Mouse (Mus musculus) megakaryocyte, adult 5-6 weeks (primary cell): ENCODE results near the gene Grin2d. TPM values are rescaled to one million over a fixed set of nuclear protein-coding genes. Genes with fewer than 3 reads are reported as not detected.
"Not testable (repeated sequence)": the region's sequence is repeated elsewhere in the genome, so short reads cannot be mapped to it uniquely, and the experiment has no call there.

Experiments
- ATAC-seq: 2 replicates; pipeline ENCODE4 v1.8.0; 2016; ENCODE audit warnings: mild to moderate bottlenecking, inconsistent platforms; ENCODE audit not compliant: poor library complexity, severe bottlenecking
- total RNA-seq, 2 experiments: library from RNA; stranded (forward) in 1 of 2; stranded (reverse) in 1 of 2; fragments of 153-499, 151-499 nt in 1 of 2; fragments of 221-1000, 200-1000 nt in 1 of 2; gene quantifications; 2 replicates each; pipeline versions ENCODE4 v1.2.3 to v1.2.4; 2015 to 2017

The Grin2d gene
- 0.14 and 0.16 TPM in 2 replicates for total RNA-seq (2015)
- 0.04 and 0.07 TPM in 2 replicates for total RNA-seq (2017)

DNA sequence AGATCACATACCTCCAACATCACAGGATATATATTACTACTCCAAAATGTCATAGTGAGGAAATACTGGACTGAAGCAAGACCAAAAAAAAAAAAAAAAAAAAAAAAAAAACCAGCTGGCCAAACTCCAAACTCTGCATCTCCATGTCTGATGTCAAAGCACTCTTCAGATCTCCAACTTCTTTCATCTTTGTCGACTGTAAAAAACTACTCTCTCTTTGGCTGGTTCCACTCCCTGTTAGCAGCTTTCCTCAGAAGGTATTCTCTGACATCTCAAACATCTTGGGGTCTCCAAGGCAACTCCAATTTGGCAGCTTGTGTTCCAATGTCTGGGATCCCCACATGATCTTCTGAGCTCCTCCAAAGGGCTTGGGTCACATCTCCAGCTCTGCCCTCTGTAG is at the start of gene Grin2d:
Gene Grin2d (minus strand): TSS at position 101 of the 400 bp plus-strand sequence.
- not testable (repeated sequence) for ATAC-seq

DNA sequence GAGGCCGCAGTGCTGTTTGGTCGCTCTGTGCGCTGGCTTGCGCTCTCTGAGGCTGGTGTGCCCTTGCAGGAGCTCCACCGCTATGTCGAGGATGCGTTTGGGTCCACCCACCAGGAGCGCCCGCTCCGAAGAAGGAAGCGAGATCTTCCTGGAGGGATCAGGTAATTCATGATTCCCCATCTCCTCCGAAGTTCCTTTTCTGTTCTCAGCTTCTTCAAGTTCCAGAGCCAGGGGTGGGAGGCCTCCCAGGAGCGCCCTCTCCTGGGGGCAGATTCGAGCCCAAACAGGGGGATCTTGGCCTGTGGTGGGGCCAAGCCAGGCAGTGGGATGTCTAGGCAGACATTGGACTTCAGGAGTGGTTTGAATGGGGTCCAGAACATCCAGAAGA is 46.2 kb upstream of the Grin2d start:
- ATAC-seq: no peak

GRCm38 (mm10) chr7:45923762-45924428 is 45.7 kb upstream of the Grin2d start, which contains the start of gene Ccdc114:
Gene Ccdc114 (plus strand): TSS chr7:45924072.
- ATAC-seq: peak; percentile 28

GRCm38 (mm10) chr7:45922928-45923761 is 45.0 kb upstream of the Grin2d start:
- ATAC-seq: peak; percentile 72

DNA sequence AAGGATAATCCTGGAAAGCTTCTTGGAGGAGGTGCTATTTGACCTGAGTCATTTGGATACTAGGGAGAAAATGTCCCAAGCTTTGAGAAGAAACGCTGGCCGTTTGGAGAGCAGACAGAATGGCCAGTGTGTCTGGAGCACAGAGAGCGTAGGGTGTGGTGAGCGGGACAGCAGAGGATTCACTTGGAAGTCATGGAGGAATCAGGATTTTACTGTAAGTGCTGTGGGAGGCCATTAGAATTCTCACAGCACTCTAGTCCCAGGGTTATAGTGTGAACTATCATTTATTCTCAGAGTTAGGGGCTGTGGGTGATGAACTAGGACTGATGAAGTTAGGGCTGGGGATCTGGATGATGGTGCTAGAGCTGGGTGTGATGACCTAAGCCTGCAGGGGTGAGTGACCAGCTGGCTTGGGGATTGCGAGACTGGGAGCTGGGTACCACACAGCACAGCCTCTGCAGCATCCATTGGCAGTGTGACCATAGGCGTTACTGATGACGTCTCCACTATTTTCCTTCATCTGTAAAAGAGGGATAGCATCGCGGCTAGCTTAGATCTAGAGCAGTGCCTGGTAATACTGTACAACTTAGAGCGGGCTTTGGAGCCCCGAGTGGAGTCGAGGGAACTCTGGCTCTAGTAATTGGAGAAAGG is 43.9 kb upstream of the Grin2d start:
- ATAC-seq: no peak

- ATAC-seq: peak; percentile 17
These were observed 43.1 kb upstream of the Grin2d start, which contains the start of gene Emp3 for GRCm38 (mm10) chr7:45921242-45921621. Gene Emp3 (minus strand): TSS chr7:45921404.

DNA sequence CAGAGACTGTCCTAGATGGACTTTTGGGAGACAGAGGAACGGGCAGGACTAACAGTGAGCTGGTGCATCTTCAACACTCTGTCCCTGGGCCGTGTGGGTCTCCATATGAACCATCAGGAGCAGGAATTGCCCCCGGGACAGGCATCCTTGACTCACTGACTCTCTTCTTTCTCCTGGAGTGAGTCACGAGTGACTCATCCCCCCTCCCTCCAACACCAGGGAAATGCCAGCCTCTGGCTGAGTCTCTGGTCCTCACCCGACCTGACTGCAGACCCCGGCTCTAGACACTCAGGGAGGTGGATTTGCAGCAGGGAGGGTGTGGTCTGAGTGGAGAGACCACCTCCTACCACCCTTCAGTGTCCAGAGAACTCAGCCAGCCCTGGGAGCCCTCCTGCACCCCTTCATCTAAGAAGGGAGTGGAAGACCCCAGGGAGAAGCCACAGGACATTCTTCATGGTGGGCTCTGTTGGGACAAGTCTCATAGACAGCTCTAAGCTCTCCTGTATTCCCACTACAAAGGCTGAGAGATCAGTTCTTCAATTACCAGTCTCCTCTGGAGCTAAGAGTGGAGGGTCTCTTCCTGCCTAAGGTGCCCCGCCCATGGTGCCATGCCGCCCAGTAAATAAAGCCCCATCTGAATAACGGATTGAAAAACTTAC is 42.5 kb upstream of the Grin2d start:
- ATAC-seq: no peak

DNA sequence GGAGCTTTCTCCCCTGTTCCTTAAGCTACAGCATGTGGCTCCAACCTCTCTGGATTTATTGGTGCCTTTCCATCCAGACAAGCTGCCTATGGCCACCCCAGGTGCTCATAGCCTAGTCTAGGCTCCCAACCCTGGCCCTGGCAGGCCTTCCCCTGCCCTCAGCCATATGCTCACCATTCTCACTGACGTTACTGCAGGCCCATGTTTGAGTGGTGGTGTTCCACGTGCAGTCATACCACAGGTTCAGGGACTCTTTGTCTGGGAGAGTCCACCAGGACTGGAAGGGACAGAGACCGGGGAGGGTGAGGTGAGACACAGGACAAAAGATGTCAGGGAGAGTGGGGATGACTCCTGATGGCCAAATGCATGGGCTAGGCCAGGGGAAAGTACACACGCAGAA is 41.6 kb upstream of the Grin2d start:
- no peak for ATAC-seq

DNA sequence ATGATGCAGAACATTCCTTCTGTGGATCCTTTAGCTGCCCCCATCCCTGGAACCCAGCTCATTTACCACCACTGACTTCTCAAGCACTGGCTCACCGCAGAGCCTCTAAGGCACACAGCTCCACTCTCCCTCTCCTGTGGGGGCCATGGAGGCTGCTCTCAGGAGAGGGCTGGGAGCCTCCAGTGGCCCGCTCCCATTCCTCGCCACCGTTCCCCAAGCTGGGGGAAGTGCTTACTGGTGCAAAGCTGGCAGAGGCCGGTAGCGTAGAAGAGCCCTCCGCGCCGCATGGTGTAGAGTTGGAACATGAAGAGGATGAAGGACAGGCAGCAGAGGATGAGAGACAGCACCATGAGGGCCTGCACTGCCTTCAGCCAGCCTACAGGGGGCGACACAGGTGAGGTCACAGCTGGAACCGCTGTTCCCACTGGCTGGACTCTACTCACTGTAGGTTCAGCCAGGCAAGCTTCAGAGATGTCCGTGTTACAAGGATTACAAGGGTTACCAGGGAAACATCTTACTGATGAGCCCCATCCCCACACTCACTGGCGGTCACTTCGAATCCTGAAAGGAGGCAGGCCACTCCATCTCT is 41.0 kb upstream of the Grin2d start:
- no peak for ATAC-seq

- no peak for ATAC-seq
These were observed 39.7 kb upstream of the Grin2d start for GRCm38 (mm10) chr7:45917926-45918325.

DNA sequence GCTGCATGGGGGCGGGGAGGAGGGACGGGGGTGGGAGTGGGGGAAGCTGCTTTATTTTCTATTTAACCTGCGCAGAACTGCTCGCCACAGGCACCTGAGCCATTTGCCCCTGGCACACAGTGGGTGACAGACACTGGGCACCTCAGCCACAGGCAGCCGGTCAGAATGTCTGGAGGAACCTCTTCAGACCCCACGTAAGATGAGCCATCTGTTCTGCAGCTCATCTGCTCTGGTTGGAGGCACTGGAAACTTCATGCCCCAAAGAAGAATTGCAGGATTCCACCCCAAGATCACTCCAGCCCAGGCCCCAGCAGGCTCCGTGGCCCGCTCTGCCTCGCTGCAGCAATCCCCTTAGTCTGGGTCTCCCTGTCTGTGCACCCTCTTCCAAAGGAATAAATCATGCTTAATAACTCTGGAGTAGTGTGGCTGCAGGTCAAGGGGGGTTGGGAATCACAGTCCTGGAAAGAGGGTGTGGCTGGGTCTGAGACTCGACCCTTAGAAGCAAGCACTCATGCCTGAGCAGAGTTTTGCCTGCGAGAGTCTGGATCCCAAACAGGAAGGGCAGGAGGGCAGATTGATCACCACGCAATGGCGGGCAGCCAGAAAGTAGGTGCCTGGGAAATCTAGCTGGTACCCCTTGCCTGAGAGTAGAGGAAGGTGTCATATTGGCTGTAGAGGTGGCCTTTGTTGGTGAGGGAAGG is 39.0 kb upstream of the Grin2d start:
- ATAC-seq: no peak

GRCm38 (mm10) chr7:45916056-45917003 is 38.2 kb upstream of the Grin2d start:
- ATAC-seq: peak; percentile 64

GRCm38 (mm10) chr7:45915011-45915410 is 36.8 kb upstream of the Grin2d start:
- ATAC-seq: no peak

DNA sequence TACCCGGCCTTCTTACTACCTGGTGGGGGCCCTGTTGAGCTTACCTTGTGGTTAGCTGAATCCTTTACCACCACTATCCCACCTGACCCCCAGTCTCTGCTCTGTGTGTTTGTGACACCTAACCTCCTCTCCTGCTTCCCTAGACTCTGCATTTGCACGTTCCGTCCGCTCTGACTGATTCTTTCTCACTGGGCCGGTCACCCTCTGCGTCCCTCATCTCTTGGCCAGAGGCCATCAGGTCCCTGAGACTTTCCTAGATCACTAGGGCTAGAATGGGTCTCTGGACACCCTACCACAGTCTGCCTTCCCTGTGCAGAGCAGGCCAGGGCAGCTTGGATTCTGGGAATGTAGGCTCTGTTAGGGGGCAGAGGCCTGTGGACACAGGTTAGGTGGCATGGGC is 35.9 kb upstream of the Grin2d start:
- ATAC-seq: no peak

DNA sequence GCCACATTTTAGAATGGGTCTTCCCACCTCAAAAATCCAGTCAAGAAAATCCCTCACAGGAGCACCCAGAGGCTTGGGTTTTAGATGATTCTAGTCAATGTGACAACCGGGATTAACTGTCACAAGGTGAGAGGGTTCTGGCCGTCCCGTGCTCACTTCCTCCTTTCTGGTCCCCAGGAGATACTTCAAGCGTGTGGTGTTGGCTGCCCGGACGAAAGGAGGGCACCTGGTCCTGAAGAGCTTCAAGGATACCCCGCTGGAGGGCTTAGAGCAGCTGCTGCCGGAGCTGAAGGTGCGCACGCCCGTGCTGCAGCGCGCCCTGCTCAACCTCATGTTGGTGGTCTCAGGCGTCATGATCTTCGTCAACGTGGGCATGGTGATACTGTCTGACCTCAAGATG is 31.0 kb upstream of the Grin2d start:
- no peak for ATAC-seq

GRCm38 (mm10) chr7:45908384-45908783 is 30.2 kb upstream of the Grin2d start:
- no peak for ATAC-seq

- ATAC-seq: peak; percentile 68
These were observed 28.4 kb upstream of the Grin2d start for GRCm38 (mm10) chr7:45906622-45907021.

DNA sequence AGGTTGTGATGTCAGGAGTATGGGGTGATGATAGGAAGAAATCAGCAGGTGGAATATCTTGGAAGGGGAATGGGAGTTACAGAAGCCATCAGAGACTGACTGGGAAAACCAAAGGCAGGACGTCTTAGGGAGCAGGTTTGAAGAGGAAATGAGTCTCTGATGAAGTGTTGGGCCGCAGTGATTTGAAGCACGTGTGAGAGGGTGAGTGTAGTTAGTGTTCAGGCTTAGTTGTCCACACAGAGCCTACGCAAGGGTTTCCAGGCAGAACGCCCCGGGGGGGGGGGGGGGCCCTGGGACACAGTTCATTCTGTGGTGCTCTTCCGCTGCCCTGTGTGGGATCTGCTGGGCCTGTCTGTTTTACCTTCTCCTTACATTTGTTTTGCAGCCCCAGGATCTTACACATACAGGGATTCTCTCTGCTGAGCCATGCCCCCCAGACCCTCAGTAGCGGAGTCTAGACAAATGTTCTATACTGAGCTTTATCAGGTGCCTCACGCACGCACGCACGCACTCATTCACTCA is 24.4 kb upstream of the Grin2d start:
- ATAC-seq: no peak

- peak; percentile 39 for ATAC-seq
These were observed 23.4 kb upstream of the Grin2d start for GRCm38 (mm10) chr7:45901562-45901961.
